Mouse (Mus musculus): Measurements from ENCODE around the gene Mylk3. TPM values are rescaled to one million over a fixed set of nuclear protein-coding genes. Genes with fewer than 3 reads are reported as not detected.

Gene Mylk3
- polyA plus RNA-seq, 1 experiment, result not detected

GRCm38 (mm10) chr8:85395681-85396431, 9.7 kb upstream of the Mylk3 start:
- H3K4me1 ChIP-seq (ENCODE audit: control insufficient read depth, insufficient read depth, low read length), result no peaks in the 10 kb centered on the region
- TF ChIP-seq EP300 (IDR thresholded peaks at IDR 0.05; ENCODE audit: insufficient read depth, low read depth, low read length) (no peak), POLR2A (IDR thresholded peaks at IDR 0.05; ENCODE audit: insufficient read depth, low read length) (no peak), CTCF (IDR thresholded peaks at IDR 0.05; ENCODE audit: low read depth, low read length) (no peak)
- H3K9ac ChIP-seq (ENCODE audit: low read depth, poor library complexity, severe bottlenecking), result no peak overlapping the region
- no peak overlapping the region for H3K27ac ChIP-seq (ENCODE audit: insufficient read depth, low read length)
- no peaks in the 10 kb centered on the region for H3K9me3 ChIP-seq (replicated peaks; ENCODE audit: control insufficient read depth, insufficient read depth, low read length, poor library complexity, severe bottlenecking)
- no peak overlapping the region for H3K4me3 ChIP-seq (ENCODE audit: low read depth, low read length)
- no peaks in the 10 kb centered on the region for H3K27me3 ChIP-seq (ENCODE audit: control insufficient read depth, insufficient read depth, low read length, poor library complexity, severe bottlenecking)
- no peaks in the 10 kb centered on the region for H3K36me3 ChIP-seq (ENCODE audit: control insufficient read depth, insufficient read depth, low read length, poor library complexity, severe bottlenecking)

GRCm38 (mm10) chr8:85395017-85395416, 8.9 kb upstream of the Mylk3 start:
- TF ChIP-seq CTCF (IDR thresholded peaks at IDR 0.05; ENCODE audit: low read depth, low read length), result no peak
- TF ChIP-seq POLR2A (IDR thresholded peaks at IDR 0.05; ENCODE audit: insufficient read depth, low read length), result no peak
- TF ChIP-seq EP300 (IDR thresholded peaks at IDR 0.05; ENCODE audit: insufficient read depth, low read depth, low read length), result no peak
- Histone ChIP-seq H3K9ac (ENCODE audit: low read depth, poor library complexity, severe bottlenecking) (no peak overlapping the region), H3K27me3 (ENCODE audit: control insufficient read depth, insufficient read depth, low read length, poor library complexity, severe bottlenecking) (no peaks in the 10 kb centered on the region), H3K4me1 (ENCODE audit: control insufficient read depth, insufficient read depth, low read length) (no peaks in the 10 kb centered on the region), H3K4me3 (ENCODE audit: low read depth, low read length) (no peak overlapping the region), H3K9me3 (replicated peaks; ENCODE audit: control insufficient read depth, insufficient read depth, low read length, poor library complexity, severe bottlenecking) (no peaks in the 10 kb centered on the region), H3K27ac (ENCODE audit: insufficient read depth, low read length) (no peak overlapping the region), H3K36me3 (ENCODE audit: control insufficient read depth, insufficient read depth, low read length, poor library complexity, severe bottlenecking) (no peaks in the 10 kb centered on the region)

GRCm38 (mm10) chr8:85393199-85393598, 7.1 kb upstream of the Mylk3 start:
- Histone ChIP-seq H3K9ac (ENCODE audit: low read depth, poor library complexity, severe bottlenecking) (no peak overlapping the region), H3K27ac (ENCODE audit: insufficient read depth, low read length) (no peak overlapping the region), H3K36me3 (ENCODE audit: control insufficient read depth, insufficient read depth, low read length, poor library complexity, severe bottlenecking) (no peaks in the 10 kb centered on the region), H3K4me1 (ENCODE audit: control insufficient read depth, insufficient read depth, low read length) (no peaks in the 10 kb centered on the region), H3K4me3 (ENCODE audit: low read depth, low read length) (no peak overlapping the region), H3K9me3 (replicated peaks; ENCODE audit: control insufficient read depth, insufficient read depth, low read length, poor library complexity, severe bottlenecking) (no peaks in the 10 kb centered on the region), H3K27me3 (ENCODE audit: control insufficient read depth, insufficient read depth, low read length, poor library complexity, severe bottlenecking) (no peaks in the 10 kb centered on the region)
- TF ChIP-seq CTCF (IDR thresholded peaks at IDR 0.05; ENCODE audit: low read depth, low read length) (no peak), EP300 (IDR thresholded peaks at IDR 0.05; ENCODE audit: insufficient read depth, low read depth, low read length) (no peak), POLR2A (IDR thresholded peaks at IDR 0.05; ENCODE audit: insufficient read depth, low read length) (no peak)

GRCm38 (mm10) chr8:85391438-85391837, 5.3 kb upstream of the Mylk3 start:
- no peak overlapping the region for H3K27ac ChIP-seq (ENCODE audit: insufficient read depth, low read length)
- no peaks in the 10 kb centered on the region for H3K9me3 ChIP-seq (replicated peaks; ENCODE audit: control insufficient read depth, insufficient read depth, low read length, poor library complexity, severe bottlenecking)
- no peaks in the 10 kb centered on the region for H3K27me3 ChIP-seq (ENCODE audit: control insufficient read depth, insufficient read depth, low read length, poor library complexity, severe bottlenecking)
- TF ChIP-seq EP300 (IDR thresholded peaks at IDR 0.05; ENCODE audit: insufficient read depth, low read depth, low read length) (no peak), CTCF (IDR thresholded peaks at IDR 0.05; ENCODE audit: low read depth, low read length) (no peak), POLR2A (IDR thresholded peaks at IDR 0.05; ENCODE audit: insufficient read depth, low read length) (no peak)
- H3K36me3 ChIP-seq (ENCODE audit: control insufficient read depth, insufficient read depth, low read length, poor library complexity, severe bottlenecking), result no peaks in the 10 kb centered on the region
- H3K4me1 ChIP-seq (ENCODE audit: control insufficient read depth, insufficient read depth, low read length), result no peaks in the 10 kb centered on the region
- no peak overlapping the region for H3K9ac ChIP-seq (ENCODE audit: low read depth, poor library complexity, severe bottlenecking)
- no peak overlapping the region for H3K4me3 ChIP-seq (ENCODE audit: low read depth, low read length)

GRCm38 (mm10) chr8:85381926-85382325, 4.2 kb downstream of the Mylk3 start:
- TF ChIP-seq CTCF (IDR thresholded peaks at IDR 0.05; ENCODE audit: low read depth, low read length) (no peak), POLR2A (IDR thresholded peaks at IDR 0.05; ENCODE audit: insufficient read depth, low read length) (no peak), EP300 (IDR thresholded peaks at IDR 0.05; ENCODE audit: insufficient read depth, low read depth, low read length) (no peak)
- no peak overlapping the region for H3K4me3 ChIP-seq (ENCODE audit: low read depth, low read length)
- H3K27me3 ChIP-seq (ENCODE audit: control insufficient read depth, insufficient read depth, low read length, poor library complexity, severe bottlenecking), result no peaks in the 10 kb centered on the region
- no peak overlapping the region for H3K9ac ChIP-seq (ENCODE audit: low read depth, poor library complexity, severe bottlenecking)
- no peaks in the 10 kb centered on the region for H3K9me3 ChIP-seq (replicated peaks; ENCODE audit: control insufficient read depth, insufficient read depth, low read length, poor library complexity, severe bottlenecking)
- no peaks in the 10 kb centered on the region for H3K36me3 ChIP-seq (ENCODE audit: control insufficient read depth, insufficient read depth, low read length, poor library complexity, severe bottlenecking)
- H3K27ac ChIP-seq (ENCODE audit: insufficient read depth, low read length), result no peak overlapping the region
- H3K4me1 ChIP-seq (ENCODE audit: control insufficient read depth, insufficient read depth, low read length), result no peaks in the 10 kb centered on the region

- H3K4me1 ChIP-seq (ENCODE audit: control insufficient read depth, insufficient read depth, low read length), result no peaks in the 10 kb centered on the region
- H3K27me3 ChIP-seq (ENCODE audit: control insufficient read depth, insufficient read depth, low read length, poor library complexity, severe bottlenecking), result no peaks in the 10 kb centered on the region
- no peaks in the 10 kb centered on the region for H3K9me3 ChIP-seq (replicated peaks; ENCODE audit: control insufficient read depth, insufficient read depth, low read length, poor library complexity, severe bottlenecking)
- no peak overlapping the region for H3K27ac ChIP-seq (ENCODE audit: insufficient read depth, low read length)
- no peak overlapping the region for H3K4me3 ChIP-seq (ENCODE audit: low read depth, low read length)
- no peak overlapping the region for H3K9ac ChIP-seq (ENCODE audit: low read depth, poor library complexity, severe bottlenecking)
- TF ChIP-seq CTCF (IDR thresholded peaks at IDR 0.05; ENCODE audit: low read depth, low read length) (no peak), POLR2A (IDR thresholded peaks at IDR 0.05; ENCODE audit: insufficient read depth, low read length) (no peak), EP300 (IDR thresholded peaks at IDR 0.05; ENCODE audit: insufficient read depth, low read depth, low read length) (no peak)
- H3K36me3 ChIP-seq (ENCODE audit: control insufficient read depth, insufficient read depth, low read length, poor library complexity, severe bottlenecking), result no peaks in the 10 kb centered on the region
These were observed 5.3 kb downstream of the Mylk3 start for GRCm38 (mm10) chr8:85380824-85381209.

All from ES-Bruce4 (cell line).